Mouse (Mus musculus): ENCODE measurements around the gene Pdf.

DNA sequence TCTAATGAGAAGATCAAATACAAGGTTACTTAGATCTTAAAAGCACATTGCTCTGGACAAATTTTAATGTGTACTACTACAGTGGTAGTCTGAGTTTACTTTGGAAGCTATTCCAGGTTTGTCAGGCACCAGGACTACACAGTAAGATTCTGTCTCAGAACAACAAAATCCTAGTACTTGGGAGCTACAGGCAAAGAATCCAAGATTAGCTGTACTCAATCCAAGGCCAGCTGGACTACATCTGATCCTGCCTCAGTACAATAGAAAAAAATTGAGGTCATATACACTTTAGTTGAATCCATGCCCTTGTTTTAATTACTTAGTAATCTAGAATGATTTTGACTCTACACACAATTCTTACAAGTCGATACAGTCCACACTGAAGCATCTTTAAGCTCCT, 33.5 kb downstream of the Pdf start:
- no peak for TF ChIP-seq GATA1 (IDR thresholded peaks at IDR 0.05; ENCODE audit: borderline replicate concordance, low read length)
- no peak for TF ChIP-seq FLI1 (IDR thresholded peaks at IDR 0.05; ENCODE audit: low read length)
